Mouse (Mus musculus) lung, adult 18-20 months (tissue): ENCODE results near the gene Olfr1411.

ENCODE experiments used
- DNase-seq, 2 experiments: peaks; one replicate each; pipeline ENCODE4 v3.0.0; 2022; ENCODE audit warnings: mixed read lengths in 2 of 2

Olfr1411 gene

GRCm38 (mm10) chr1:92594111-92594510 is at the start of gene Olfr1411:
Gene Olfr1411, plus strand, starts transcription at chr1:92594411.
- DNase-seq: no peak

GRCm38 (mm10) chr1:92545929-92546328 is 48.3 kb upstream of the Olfr1411 start:
- DNase-seq: no peak

GRCm38 (mm10) chr1:92571022-92571421 is 23.2 kb upstream of the Olfr1411 start, which contains the start of gene Olfr1413:
Gene Olfr1413, plus strand, starts transcription at chr1:92571322.
- no peak for DNase-seq

GRCm38 (mm10) chr1:92585479-92585878 is 8.7 kb upstream of the Olfr1411 start, which contains the start of gene Olfr1412:
Gene Olfr1412, plus strand, starts transcription at chr1:92585779.
- no peak for DNase-seq

GRCm38 (mm10) chr1:92596019-92596418 is 1.8 kb downstream of the Olfr1411 start:
- DNase-seq: no peak

GRCm38 (mm10) chr1:92605482-92605881 is 11.3 kb downstream of the Olfr1411 start, which contains the start of gene Olfr1410:
Gene Olfr1410, plus strand, starts transcription at chr1:92605782.
- no peak for DNase-seq

- no peak for DNase-seq
These were observed 13.5 kb downstream of the Olfr1411 start for GRCm38 (mm10) chr1:92607711-92608110.

- DNase-seq: peak in 1 of 2 experiments; percentile 12
These were observed 16.8 kb downstream of the Olfr1411 start for GRCm38 (mm10) chr1:92611008-92611407.

- no peak for DNase-seq
These were observed 19.0 kb downstream of the Olfr1411 start for GRCm38 (mm10) chr1:92613175-92613574.

GRCm38 (mm10) chr1:92614516-92614915 is 20.3 kb downstream of the Olfr1411 start:
- DNase-seq: no peak

GRCm38 (mm10) chr1:92616046-92616445 is 21.8 kb downstream of the Olfr1411 start:
- no peak for DNase-seq

- DNase-seq: no peak
These were observed 23.3 kb downstream of the Olfr1411 start, which contains the start of gene Olfr12 for GRCm38 (mm10) chr1:92617488-92617887. Gene Olfr12, plus strand, starts transcription at chr1:92617788.

GRCm38 (mm10) chr1:92618360-92618759 is 24.1 kb downstream of the Olfr1411 start:
- DNase-seq: no peak

- DNase-seq: peak in 1 of 2 experiments; percentile 0
These were observed 34.0 kb downstream of the Olfr1411 start for GRCm38 (mm10) chr1:92628227-92628626.

- DNase-seq: peak in 1 of 2 experiments; percentile 1
These were observed 38.0 kb downstream of the Olfr1411 start for GRCm38 (mm10) chr1:92632196-92632595.

- peak in 1 of 2 experiments; percentile 1 for DNase-seq
These were observed 38.7 kb downstream of the Olfr1411 start for GRCm38 (mm10) chr1:92632948-92633347.

- peak in 1 of 2 experiments; percentile 1 for DNase-seq
These were observed 39.5 kb downstream of the Olfr1411 start for GRCm38 (mm10) chr1:92633726-92634125.

- no peak for DNase-seq
These were observed 40.4 kb downstream of the Olfr1411 start for GRCm38 (mm10) chr1:92634569-92634968.

- DNase-seq: no peak
These were observed 40.9 kb downstream of the Olfr1411 start for GRCm38 (mm10) chr1:92634976-92635599.

GRCm38 (mm10) chr1:92636015-92636414 is 41.8 kb downstream of the Olfr1411 start:
- no peak for DNase-seq

- no peak for DNase-seq
These were observed 42.5 kb downstream of the Olfr1411 start for GRCm38 (mm10) chr1:92636676-92637075.

GRCm38 (mm10) chr1:92637501-92638172 is 43.4 kb downstream of the Olfr1411 start:
- no peak for DNase-seq

- no peak for DNase-seq
These were observed 44.0 kb downstream of the Olfr1411 start for GRCm38 (mm10) chr1:92638181-92638580.

GRCm38 (mm10) chr1:92638736-92639135 is 44.5 kb downstream of the Olfr1411 start:
- DNase-seq: no peak
